Mouse (Mus musculus) olfactory bulb, adult 2 months (tissue): ENCODE measurements around the gene Btn2a2.

Experiments used
- CTCF ChIP-seq: fragments of 200-500 bp; IDR thresholded peaks from 2 replicates; pipeline ENCODE4 v1.5.1; 2012; ENCODE audit warnings: low read depth, mild to moderate bottlenecking, low read length, moderate library complexity; ENCODE audit not compliant: insufficient read depth
- POLR2A ChIP-seq: fragments of 200-500 bp; IDR thresholded peaks from 2 replicates; pipeline ENCODE4 v1.6.1; 2012; ENCODE audit warnings: mild to moderate bottlenecking, low read depth, low read length, moderate library complexity; ENCODE audit not compliant: insufficient read depth

DNA sequence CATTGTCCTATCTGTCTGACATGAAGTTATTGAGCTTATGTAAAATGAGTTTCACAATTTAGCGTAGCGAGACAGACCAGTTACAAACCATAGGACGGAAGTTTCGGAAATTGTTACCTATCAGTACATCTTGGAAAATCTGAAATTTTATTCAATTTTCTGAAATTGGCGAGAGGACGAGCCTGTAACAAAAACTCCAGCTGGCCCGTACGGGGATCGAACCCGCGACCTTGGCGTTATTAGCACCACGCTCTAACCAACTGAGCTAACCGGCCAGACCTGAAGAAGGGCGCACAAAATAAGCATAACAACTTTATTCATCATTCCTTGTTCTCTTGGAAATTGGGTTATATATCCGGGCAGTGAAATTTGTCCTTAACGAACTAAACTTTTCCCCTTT is 50.7 kb downstream of the Btn2a2 start:
- TF ChIP-seq CTCF (no peak), POLR2A (no peak)
